Mouse (Mus musculus) heart, embryonic 15.5 days (tissue): ENCODE measurements around the gene Nrsn2. TPM values are rescaled to one million over a fixed set of nuclear protein-coding genes. Genes with fewer than 3 reads are reported as not detected.

Experiments used
- ATAC-seq: fragments of 200-750 bp; cut with Nextera tagmentation; replicated peaks from 2 replicates; pipeline ENCODE4 v1.8.0; 2017; ENCODE audit warnings: low read depth, moderate TSS enrichment; ENCODE audit not compliant: insufficient number of reproducible peaks, insufficient read depth, low FRiP score
- H3K27ac ChIP-seq: fragments of 300-500 bp; sonication (generic); 2 replicates; pipeline ENCODE4 v1.5.1; 2015; ENCODE audit warnings: mild to moderate bottlenecking, inconsistent platforms
- H3K27me3 ChIP-seq: fragments of 300-500 bp; sonication (generic); 2 replicates; pipeline ENCODE4 v1.6.1; 2015; ENCODE audit warnings: inconsistent platforms
- H3K36me3 ChIP-seq: fragments of 300-500 bp; sonication (generic); 2 replicates; pipeline ENCODE4 v1.6.1; 2015; ENCODE audit warnings: mild to moderate bottlenecking, inconsistent platforms
- H3K4me1 ChIP-seq: fragments of 300-500 bp; sonication (generic); replicated peaks from 2 replicates; pipeline ENCODE4 v1.6.1; 2015; ENCODE audit warnings: inconsistent platforms
- H3K4me2 ChIP-seq: fragments of 300-500 bp; sonication (generic); 2 replicates; pipeline ENCODE4 v1.6.1; 2015; ENCODE audit warnings: inconsistent platforms, mild to moderate bottlenecking, moderate library complexity
- H3K4me3 ChIP-seq: fragments of 300-500 bp; sonication (generic); 2 replicates; pipeline ENCODE4 v1.5.1; 2015; ENCODE audit warnings: mild to moderate bottlenecking, inconsistent platforms
- H3K9ac ChIP-seq: fragments of 300-500 bp; sonication (generic); 2 replicates; pipeline ENCODE4 v1.6.1; 2015; ENCODE audit warnings: mild to moderate bottlenecking, inconsistent platforms
- H3K9me3 ChIP-seq: fragments of 300-500 bp; sonication (generic); replicated peaks from 2 replicates; pipeline ENCODE4 v1.6.1; 2016; ENCODE audit warnings: inconsistent platforms
- WGBS: fragments of 180-500 bp; shearing (Covaris S2); methylation state at CpG from one replicate; pipeline ENCODE4 v1.1.7; 2015; ENCODE audit warnings: mixed read lengths; 5-methylcytosine and 5-hydroxymethylcytosine counted together
- polyA plus RNA-seq: library from polyadenylated mRNA; unstranded; fragments of >200 nt; fragmentation: Nextera tagmentation; extraction: Ambion mirVana; gene quantifications from 2 replicates; pipeline ENCODE4 v1.2.1, GENCODE M21; 2015

The Nrsn2 gene
- polyA plus RNA-seq, 1 experiment from 2014 or later = 1.6 TPM

GRCm38 (mm10) chr2:152357254-152357653 is 19.2 kb downstream of the Nrsn2 start:
- ATAC-seq = no peak
- no peak overlapping the region for H3K4me2 ChIP-seq
- H3K27me3 ChIP-seq = no peaks in the 10 kb centered on the region
- H3K27ac ChIP-seq = no peak overlapping the region
- WGBS = 86% methylated on average over 3 of the region's 3 CpGs
- H3K36me3 ChIP-seq = no peaks in the 10 kb centered on the region
- no peak overlapping the region for H3K4me3 ChIP-seq
- no peaks in the 10 kb centered on the region for H3K9me3 ChIP-seq
- no peak overlapping the region for H3K9ac ChIP-seq
- peaks cover 16% of the 10 kb centered on the region for H3K4me1 ChIP-seq

DNA sequence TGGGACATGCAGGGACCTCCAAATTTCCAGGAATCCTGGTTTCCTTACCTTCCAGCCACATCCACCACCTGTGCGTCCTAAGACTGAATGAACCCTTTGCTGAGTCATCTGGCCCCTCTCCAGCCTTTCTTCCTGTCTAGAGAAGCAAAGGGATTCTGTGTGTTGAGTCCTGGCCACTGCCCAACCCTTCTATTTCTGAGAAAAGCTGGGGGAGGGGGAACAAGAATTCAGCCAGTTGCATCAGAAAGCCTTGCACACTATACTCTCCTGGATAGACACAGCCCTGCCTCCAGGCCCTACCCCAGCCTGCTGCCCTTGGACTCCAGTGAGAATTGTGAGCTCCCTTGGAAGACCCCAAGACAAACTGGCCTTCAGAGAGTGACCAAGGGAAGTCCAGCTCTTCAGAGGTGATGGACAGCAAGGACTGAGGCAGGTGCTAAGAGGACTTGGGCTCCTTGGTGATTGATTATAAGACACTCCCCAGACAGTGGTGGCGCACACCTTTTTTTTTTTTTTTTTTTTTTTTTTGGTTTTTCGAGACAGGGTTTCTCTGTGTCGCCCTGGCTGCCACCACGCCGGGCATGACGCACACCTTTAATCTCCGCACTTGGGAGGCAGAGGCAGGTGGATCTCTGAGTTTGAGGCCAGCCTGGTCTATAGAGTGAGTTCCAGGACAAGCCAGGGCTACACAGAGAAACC is 26.4 kb downstream of the Nrsn2 start:
- H3K9ac ChIP-seq = no peak overlapping the region
- no peaks in the 10 kb centered on the region for H3K27me3 ChIP-seq
- no peak overlapping the region for H3K4me2 ChIP-seq
- H3K4me1 ChIP-seq = peaks cover 11% of the 10 kb centered on the region
- no peaks in the 10 kb centered on the region for H3K9me3 ChIP-seq
- no peaks in the 10 kb centered on the region for H3K36me3 ChIP-seq
- no peak overlapping the region for H3K4me3 ChIP-seq
- WGBS = 84% methylated on average over 8 of the region's 8 CpGs
- ATAC-seq = peak; percentile 51; the same call in 1 of the 2 replicates
- H3K27ac ChIP-seq = no peak overlapping the region

DNA sequence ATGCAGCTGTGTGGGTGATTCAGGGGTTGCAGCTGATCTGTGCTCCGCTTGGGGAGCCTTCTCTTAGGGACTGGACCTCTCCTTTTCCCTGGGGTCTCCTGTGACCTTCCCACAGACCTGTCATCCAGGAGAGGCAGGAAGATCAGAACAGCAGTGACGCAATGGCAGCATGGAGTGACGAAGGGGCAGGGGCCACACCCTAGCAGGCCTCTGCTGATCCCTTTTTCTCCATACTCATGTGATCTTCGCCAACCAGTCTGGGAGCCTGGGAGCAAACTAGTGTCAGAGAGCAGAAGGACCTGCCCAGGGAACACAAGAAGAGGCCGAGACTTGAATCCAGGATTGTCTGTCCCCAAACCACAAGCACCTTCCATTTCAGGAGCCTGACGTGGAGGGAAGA is 27.2 kb downstream of the Nrsn2 start:
- no peak overlapping the region for H3K4me2 ChIP-seq
- ATAC-seq = no peak
- H3K4me1 ChIP-seq = peaks cover 15% of the 10 kb centered on the region
- no peak overlapping the region for H3K4me3 ChIP-seq
- H3K36me3 ChIP-seq = no peaks in the 10 kb centered on the region
- 78% methylated on average over 6 of the region's 6 CpGs for WGBS
- no peak overlapping the region for H3K27ac ChIP-seq
- no peaks in the 10 kb centered on the region for H3K9me3 ChIP-seq
- H3K27me3 ChIP-seq = no peaks in the 10 kb centered on the region
- H3K9ac ChIP-seq = no peak overlapping the region

- Histone ChIP-seq H3K4me2 (no peak overlapping the region), H3K36me3 (no peaks in the 10 kb centered on the region), H3K27ac (no peak overlapping the region), H3K27me3 (no peaks in the 10 kb centered on the region), H3K4me1 (peaks cover 24% of the 10 kb centered on the region), H3K9me3 (no peaks in the 10 kb centered on the region), H3K9ac (no peak overlapping the region), H3K4me3 (no peak overlapping the region)
- ATAC-seq = no peak
- 76% methylated on average over 2 of the region's 2 CpGs for WGBS
These were observed 28.7 kb downstream of the Nrsn2 start for GRCm38 (mm10) chr2:152347722-152348121.

- Histone ChIP-seq H3K27ac (no peak overlapping the region), H3K4me3 (no peak overlapping the region), H3K27me3 (no peaks in the 10 kb centered on the region), H3K4me1 (peaks cover 24% of the 10 kb centered on the region), H3K9me3 (no peaks in the 10 kb centered on the region), H3K9ac (no peak overlapping the region), H3K4me2 (no peak overlapping the region), H3K36me3 (no peaks in the 10 kb centered on the region)
- WGBS = 20% methylated on average over 9 of the region's 9 CpGs
- no peak for ATAC-seq
These were observed 29.5 kb downstream of the Nrsn2 start for GRCm38 (mm10) chr2:152346776-152347465.

DNA sequence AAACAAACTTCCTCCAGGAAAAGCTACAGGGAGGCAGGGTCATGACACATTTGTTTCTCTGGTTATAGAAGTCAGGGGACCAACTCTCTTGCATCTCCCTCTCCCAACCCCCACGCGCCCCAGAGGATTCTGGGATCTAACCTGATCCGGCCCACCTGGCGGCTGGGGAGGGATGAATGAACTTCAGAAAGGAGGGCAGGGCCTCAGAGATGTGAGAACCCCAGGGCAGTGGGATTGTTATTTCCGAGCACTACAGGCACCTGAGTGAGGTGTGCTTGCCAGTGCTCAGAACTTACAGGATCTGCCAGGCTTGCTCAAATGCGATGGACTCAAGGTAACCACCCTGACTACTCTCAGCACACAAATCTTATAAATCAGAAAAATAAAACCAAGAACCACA is 31.0 kb downstream of the Nrsn2 start:
- H3K9ac ChIP-seq = no peak overlapping the region
- H3K27ac ChIP-seq = no peak overlapping the region
- no peak overlapping the region for H3K4me2 ChIP-seq
- no peak overlapping the region for H3K4me3 ChIP-seq
- peaks cover 24% of the 10 kb centered on the region for H3K4me1 ChIP-seq
- no peaks in the 10 kb centered on the region for H3K9me3 ChIP-seq
- 70% methylated on average over 6 of the region's 6 CpGs for WGBS
- no peaks in the 10 kb centered on the region for H3K27me3 ChIP-seq
- no peaks in the 10 kb centered on the region for H3K36me3 ChIP-seq
- ATAC-seq = no peak

DNA sequence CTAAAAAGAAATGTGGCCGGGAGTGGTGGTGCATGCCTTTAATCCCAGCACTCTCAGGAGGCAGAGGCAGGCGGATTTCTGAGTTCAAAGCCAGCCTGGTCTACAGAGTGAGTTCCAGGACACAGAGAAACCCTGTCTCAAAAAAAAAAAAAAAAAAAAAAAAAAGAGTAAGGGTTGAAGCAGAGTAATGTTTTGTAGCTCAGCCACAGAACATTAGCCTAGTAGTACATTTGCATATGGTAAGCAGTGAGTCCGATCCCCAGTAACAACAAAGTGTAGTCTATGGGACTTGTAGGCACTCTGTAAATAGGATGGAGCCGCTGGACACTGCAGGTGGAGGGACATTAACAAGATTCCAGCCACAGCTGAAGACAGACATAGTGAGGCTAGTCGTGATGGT is 31.5 kb downstream of the Nrsn2 start:
- Histone ChIP-seq H3K9ac (no peak overlapping the region), H3K4me3 (no peak overlapping the region), H3K9me3 (no peaks in the 10 kb centered on the region), H3K36me3 (no peaks in the 10 kb centered on the region), H3K4me2 (no peak overlapping the region), H3K27ac (no peak overlapping the region), H3K27me3 (no peaks in the 10 kb centered on the region), H3K4me1 (peaks cover 21% of the 10 kb centered on the region)
- 66% methylated on average over 5 of the region's 5 CpGs for WGBS
- ATAC-seq = no peak

DNA sequence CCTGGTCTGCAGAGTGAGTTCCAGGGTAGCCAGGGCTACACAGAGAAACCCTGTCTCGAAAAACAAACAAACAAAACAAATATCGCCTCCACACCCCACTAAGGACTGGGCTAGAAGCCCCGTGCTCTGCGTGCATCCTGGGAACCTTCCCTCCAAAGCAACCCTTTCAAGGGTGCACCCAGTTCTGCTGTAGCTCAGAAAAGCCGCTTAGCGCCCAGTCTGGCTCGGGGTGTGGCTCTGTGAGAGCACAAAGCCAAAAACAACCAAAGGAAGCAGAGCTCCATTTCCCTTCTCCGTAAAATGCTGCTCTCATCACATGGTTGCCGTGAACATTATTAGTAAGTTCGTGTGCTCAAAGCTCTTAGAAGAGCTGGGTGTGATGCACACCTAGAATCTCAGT is 32.1 kb downstream of the Nrsn2 start:
- WGBS = 8% methylated on average over 10 of the region's 10 CpGs
- Histone ChIP-seq H3K4me1 (peaks cover 18% of the 10 kb centered on the region), H3K9me3 (no peaks in the 10 kb centered on the region), H3K4me2 (peak overlapping the region; percentile 94), H3K4me3 (peak overlapping the region; percentile 71), H3K27me3 (no peaks in the 10 kb centered on the region), H3K36me3 (no peaks in the 10 kb centered on the region), H3K27ac (peak overlapping the region; percentile 63), H3K9ac (peak overlapping the region; percentile 63)
- ATAC-seq = 0 out of 2 replicates have a peak, but pooled peaks have one; percentile 11

DNA sequence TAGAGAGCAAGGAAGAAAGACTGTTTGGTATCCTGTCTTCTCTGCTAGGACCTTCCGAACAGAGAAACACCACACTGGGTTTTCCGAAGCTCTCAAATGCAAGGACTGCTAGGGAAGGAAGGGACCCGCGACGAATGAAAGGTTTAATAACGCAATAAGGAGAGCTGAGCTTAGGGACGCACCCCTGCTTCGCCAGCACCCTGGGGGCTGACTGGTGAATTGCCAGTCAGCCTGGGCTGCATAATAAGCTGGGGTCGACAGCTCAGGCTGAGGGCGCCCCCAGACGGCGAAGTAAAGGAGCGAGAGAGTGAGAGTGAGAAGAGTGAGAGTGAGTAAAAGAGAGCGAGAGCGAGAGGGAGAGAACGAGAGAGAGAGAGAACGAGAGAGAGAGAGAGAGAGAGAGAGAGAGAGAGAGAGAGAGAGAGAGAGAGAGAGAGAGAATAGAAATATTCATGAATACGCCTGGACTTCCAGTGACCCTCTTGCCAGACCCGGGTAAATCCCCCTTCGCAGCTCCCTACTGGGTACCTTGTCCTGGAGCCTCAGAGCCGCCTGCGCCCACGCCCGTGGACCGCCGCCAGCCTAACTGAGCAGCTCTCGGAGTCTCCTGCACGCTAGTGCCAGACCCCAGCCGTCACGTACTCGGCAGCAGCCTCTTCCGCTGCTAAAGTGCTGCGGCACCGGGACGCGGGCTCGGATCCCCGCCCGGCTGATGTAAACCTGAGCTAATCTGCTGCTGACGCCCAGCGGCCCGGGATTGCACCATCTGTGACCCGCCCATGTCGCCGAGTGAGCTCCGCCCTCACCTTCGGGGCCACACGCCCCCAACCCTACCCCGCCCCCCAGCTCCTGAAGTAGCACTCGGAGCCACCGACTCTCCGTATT is 32.9 kb downstream of the Nrsn2 start, which contains the start of gene Trib3:
TSS of gene Trib3 (minus strand) at position 704 of the 885 bp plus-strand sequence.
- H3K9me3 ChIP-seq = no peaks in the 10 kb centered on the region
- H3K27ac ChIP-seq = peak within 1 kb of the TSS; percentile 63
- ATAC-seq = peak; percentile 82
- H3K36me3 ChIP-seq = no peaks in the 10 kb centered on the region
- H3K9ac ChIP-seq = peak within 1 kb of the TSS; percentile 63
- WGBS = under 1% methylated on average over 51 of the region's 52 CpGs
- H3K4me2 ChIP-seq = peak within 1 kb of the TSS; percentile 94
- H3K27me3 ChIP-seq = no peaks in the 10 kb centered on the region
- peaks cover 18% of the 10 kb centered on the region for H3K4me1 ChIP-seq
- peak within 1 kb of the TSS; percentile 71 for H3K4me3 ChIP-seq

- Histone ChIP-seq H3K36me3 (no peaks in the 10 kb centered on the region), H3K27me3 (no peaks in the 10 kb centered on the region), H3K27ac (no peak overlapping the region), H3K4me2 (no peak overlapping the region), H3K4me3 (no peak overlapping the region), H3K9me3 (no peaks in the 10 kb centered on the region), H3K9ac (no peak overlapping the region), H3K4me1 (peaks cover 24% of the 10 kb centered on the region)
- no peak for ATAC-seq
- 82% methylated on average over 22 of the region's 22 CpGs for WGBS
These were observed 36.7 kb downstream of the Nrsn2 start for GRCm38 (mm10) chr2:152339631-152340179.

GRCm38 (mm10) chr2:152338319-152338718 is 38.1 kb downstream of the Nrsn2 start:
- ATAC-seq = no peak
- no peak overlapping the region for H3K4me2 ChIP-seq
- peaks cover 16% of the 10 kb centered on the region for H3K4me1 ChIP-seq
- no peak overlapping the region for H3K4me3 ChIP-seq
- 79% methylated on average over 13 of the region's 13 CpGs for WGBS
- no peak overlapping the region for H3K9ac ChIP-seq
- no peak overlapping the region for H3K27ac ChIP-seq
- no peaks in the 10 kb centered on the region for H3K36me3 ChIP-seq
- H3K27me3 ChIP-seq = no peaks in the 10 kb centered on the region
- no peaks in the 10 kb centered on the region for H3K9me3 ChIP-seq
